Mouse (Mus musculus): Measurements from ENCODE around the gene Mlf2.
A peak's percentile ranks its signal among the peaks of the same experiment; 100 is the strongest.

Gene Mlf2

GRCm38 (mm10) chr6:124913214-124913613 lies 18.0 kb upstream of the Mlf2 start:
- DNase-seq, result peak; percentile 50

- peak; percentile 53 for DNase-seq
These were observed 17.4 kb upstream of the Mlf2 start for GRCm38 (mm10) chr6:124913721-124914285.

GRCm38 (mm10) chr6:124914511-124914910 lies 16.7 kb upstream of the Mlf2 start:
- DNase-seq, result peak; percentile 46

GRCm38 (mm10) chr6:124915160-124915941 lies 15.8 kb upstream of the Mlf2 start:
- DNase-seq, result peak; percentile 70

- DNase-seq, result peak; percentile 75
These were observed 15.1 kb upstream of the Mlf2 start for GRCm38 (mm10) chr6:124915942-124916694.

- DNase-seq, result peak; percentile 92
These were observed 14.3 kb upstream of the Mlf2 start for GRCm38 (mm10) chr6:124916695-124917517.

GRCm38 (mm10) chr6:124917518-124918330 lies 13.5 kb upstream of the Mlf2 start:
- peak; percentile 99 for DNase-seq

- no peak for DNase-seq
These were observed 12.9 kb upstream of the Mlf2 start for GRCm38 (mm10) chr6:124918331-124918690.

GRCm38 (mm10) chr6:124918890-124919627 lies 12.1 kb upstream of the Mlf2 start:
- peak; percentile 46 for DNase-seq

- DNase-seq, result peak; percentile 99
These were observed 11.4 kb upstream of the Mlf2 start, which contains the start of gene Ptms for GRCm38 (mm10) chr6:124919695-124920317. Gene Ptms (minus strand): TSS chr6:124920103.

GRCm38 (mm10) chr6:124920318-124921085 lies 10.7 kb upstream of the Mlf2 start:
- DNase-seq, result peak; percentile 60

GRCm38 (mm10) chr6:124921539-124921938 lies 9.6 kb upstream of the Mlf2 start:
- peak; percentile 38 for DNase-seq

GRCm38 (mm10) chr6:124925173-124925793 lies 5.9 kb upstream of the Mlf2 start:
- DNase-seq, result peak; percentile 18

GRCm38 (mm10) chr6:124925941-124926340 lies 5.2 kb upstream of the Mlf2 start:
- peak; percentile 22 for DNase-seq

GRCm38 (mm10) chr6:124930231-124930630 lies 955 bp upstream of the Mlf2 start:
- DNase-seq, result peak; percentile 72

GRCm38 (mm10) chr6:124931525-124932313 lies 533 bp downstream of the Mlf2 start:
- DNase-seq, result no peak

GRCm38 (mm10) chr6:124932314-124932695 lies 1.1 kb downstream of the Mlf2 start:
- DNase-seq, result peak; percentile 71

GRCm38 (mm10) chr6:124933127-124933526 lies 1.9 kb downstream of the Mlf2 start:
- DNase-seq, result no peak

- DNase-seq, result no peak
These were observed 3.5 kb downstream of the Mlf2 start for GRCm38 (mm10) chr6:124934670-124935069.

Data from cerebellum, adult 9-11 months (tissue).